Mouse (Mus musculus): ENCODE data around the gene Prss44. TPM values are rescaled to one million over a fixed set of nuclear protein-coding genes. Genes with fewer than 3 reads are reported as not detected.

The Prss44 gene
- polyA plus RNA-seq, 1 experiment from 2014 or later: not detected

Other genes starting within 250 kb of the Prss44 start
- 28.5 and 32.3 TPM in 2 replicates for gene Nradd, start 189.5 kb upstream of the Prss44 start, polyA plus RNA-seq (2016; fragmentation: Nextera tagmentation; extraction: Ambion mirVana)
- 2.4 and 3.1 TPM in 2 replicates for gene Nbeal2, start 159.8 kb upstream of the Prss44 start, polyA plus RNA-seq (2016; fragmentation: Nextera tagmentation; extraction: Ambion mirVana)
- gene Ccdc12, start 157.5 kb upstream of the Prss44 start, polyA plus RNA-seq (2016; fragmentation: Nextera tagmentation; extraction: Ambion mirVana): 159 and 189 TPM in 2 replicates
- gene Myl3, start 72.1 kb upstream of the Prss44 start, polyA plus RNA-seq (2016; fragmentation: Nextera tagmentation; extraction: Ambion mirVana): 1,835 and 3,713 TPM in 2 replicates
- 41.3 and 49.7 TPM in 2 replicates for gene Pth1r, start 66.8 kb upstream of the Prss44 start, polyA plus RNA-seq (2016; fragmentation: Nextera tagmentation; extraction: Ambion mirVana)
- not detected in 2 replicates for gene Prss42, start 15.8 kb upstream of the Prss44 start, polyA plus RNA-seq (2016; fragmentation: Nextera tagmentation; extraction: Ambion mirVana)
- gene Prss43, start 12.7 kb downstream of the Prss44 start, polyA plus RNA-seq (2016; fragmentation: Nextera tagmentation; extraction: Ambion mirVana): not detected in 2 replicates
- 0.10 TPM in 1 of 2 replicates, not detected in the other for gene Prss45, start 20.6 kb downstream of the Prss44 start, polyA plus RNA-seq (2016; fragmentation: Nextera tagmentation; extraction: Ambion mirVana)
- gene Prss46, start 30.5 kb downstream of the Prss44 start, polyA plus RNA-seq (2016; fragmentation: Nextera tagmentation; extraction: Ambion mirVana): not detected in 2 replicates
- gene Prss50, start 44.0 kb downstream of the Prss44 start, polyA plus RNA-seq (2016; fragmentation: Nextera tagmentation; extraction: Ambion mirVana): 0.43 and 0.45 TPM in 2 replicates
- gene Als2cl, start 65.9 kb downstream of the Prss44 start, polyA plus RNA-seq (2016; fragmentation: Nextera tagmentation; extraction: Ambion mirVana): 0.91 and 1.6 TPM in 2 replicates
- 0.17 and 0.68 TPM in 2 replicates for gene Tmie, start 66.1 kb downstream of the Prss44 start, polyA plus RNA-seq (2016; fragmentation: Nextera tagmentation; extraction: Ambion mirVana)
- gene Fam240a, start 102.9 kb downstream of the Prss44 start, polyA plus RNA-seq (2016; fragmentation: Nextera tagmentation; extraction: Ambion mirVana): not detected in 2 replicates
- 0.51 and 1.3 TPM in 2 replicates for gene Tdgf1, start 132.2 kb downstream of the Prss44 start, polyA plus RNA-seq (2016; fragmentation: Nextera tagmentation; extraction: Ambion mirVana)
- 0.68 and 1.3 TPM in 2 replicates for gene Lrrc2, start 137.6 kb downstream of the Prss44 start, polyA plus RNA-seq (2016; fragmentation: Nextera tagmentation; extraction: Ambion mirVana)
- gene Rtp3, start 176.6 kb downstream of the Prss44 start, polyA plus RNA-seq (2016; fragmentation: Nextera tagmentation; extraction: Ambion mirVana): 0.15 TPM in 1 of 2 replicates, not detected in the other
- gene Ltf, start 205.3 kb downstream of the Prss44 start, polyA plus RNA-seq (2016; fragmentation: Nextera tagmentation; extraction: Ambion mirVana): 0.40 TPM in 1 of 2 replicates, not detected in the other
- 2.6 and 3.0 TPM in 2 replicates for gene Ccrl2, start 243.5 kb downstream of the Prss44 start, polyA plus RNA-seq (2016; fragmentation: Nextera tagmentation; extraction: Ambion mirVana)

Data from heart, embryonic 10.5 days (tissue).